Mouse (Mus musculus): ENCODE measurements around the gene Itga7. TPM values are rescaled to one million over a fixed set of nuclear protein-coding genes. Genes with fewer than 3 reads are reported as not detected.

Itga7 gene
- polyA plus RNA-seq, 1 experiment, result 14.6 TPM

- DNase-seq, result peak; percentile 75
- H3K36me3 ChIP-seq (ENCODE audit: control insufficient read depth, insufficient read depth, low read length), result peaks cover 4% of the 10 kb centered on the region; the same call in 1 of the 2 replicates
- TF ChIP-seq POLR2A (IDR thresholded peaks at IDR 0.05; ENCODE audit: low read depth, low read length) (no peak), CTCF (conservative IDR thresholded peaks at IDR 0.05; ENCODE audit: insufficient read depth, insufficient read length, low read depth, low read length) (no peak)
- H3K27me3 ChIP-seq (replicated peaks; ENCODE audit: control insufficient read depth, insufficient read depth, low read length), result no peaks in the 10 kb centered on the region
- no peak overlapping the region for H3K4me3 ChIP-seq (ENCODE audit: insufficient read depth, low read depth, low read length)
- 35% methylated on average over 7 of the region's 7 CpGs for WGBS
- H3K4me1 ChIP-seq (ENCODE audit: control insufficient read depth, insufficient read depth, low read length), result peaks cover 45% of the 10 kb centered on the region
- peak overlapping the region; percentile 32 for H3K27ac ChIP-seq (ENCODE audit: insufficient read depth, low read depth, low read length)
Measured at GRCm38 (mm10) chr10:128918246-128918645, 15.4 kb upstream of the Itga7 start.

GRCm38 (mm10) chr10:128919203-128919631, 14.4 kb upstream of the Itga7 start:
- 25% methylated on average over 6 of the region's 6 CpGs for WGBS
- H3K27me3 ChIP-seq (replicated peaks; ENCODE audit: control insufficient read depth, insufficient read depth, low read length), result no peaks in the 10 kb centered on the region
- H3K36me3 ChIP-seq (ENCODE audit: control insufficient read depth, insufficient read depth, low read length), result no peaks in the 10 kb centered on the region
- H3K4me1 ChIP-seq (ENCODE audit: control insufficient read depth, insufficient read depth, low read length), result peaks cover 44% of the 10 kb centered on the region
- TF ChIP-seq POLR2A (IDR thresholded peaks at IDR 0.05; ENCODE audit: low read depth, low read length) (no peak), CTCF (conservative IDR thresholded peaks at IDR 0.05; ENCODE audit: insufficient read depth, insufficient read length, low read depth, low read length) (no peak)
- no peak overlapping the region for H3K4me3 ChIP-seq (ENCODE audit: insufficient read depth, low read depth, low read length)
- DNase-seq, result peak; percentile 94
- peak overlapping the region; percentile 47 for H3K27ac ChIP-seq (ENCODE audit: insufficient read depth, low read depth, low read length)

- H3K36me3 ChIP-seq (ENCODE audit: control insufficient read depth, insufficient read depth, low read length), result no peaks in the 10 kb centered on the region
- DNase-seq, result no peak
- H3K4me3 ChIP-seq (ENCODE audit: insufficient read depth, low read depth, low read length), result no peak overlapping the region
- H3K27me3 ChIP-seq (replicated peaks; ENCODE audit: control insufficient read depth, insufficient read depth, low read length), result no peaks in the 10 kb centered on the region
- 69% methylated on average over 7 of the region's 7 CpGs for WGBS
- TF ChIP-seq POLR2A (IDR thresholded peaks at IDR 0.05; ENCODE audit: low read depth, low read length) (no peak), CTCF (conservative IDR thresholded peaks at IDR 0.05; ENCODE audit: insufficient read depth, insufficient read length, low read depth, low read length) (no peak)
- H3K4me1 ChIP-seq (ENCODE audit: control insufficient read depth, insufficient read depth, low read length), result peaks cover 45% of the 10 kb centered on the region
- peak overlapping the region; percentile 47 for H3K27ac ChIP-seq (ENCODE audit: insufficient read depth, low read depth, low read length)
Measured at GRCm38 (mm10) chr10:128919966-128920365, 13.7 kb upstream of the Itga7 start.

GRCm38 (mm10) chr10:128920736-128921161, 12.9 kb upstream of the Itga7 start:
- Histone ChIP-seq H3K27ac (ENCODE audit: insufficient read depth, low read depth, low read length) (peak overlapping the region; percentile 75), H3K4me1 (ENCODE audit: control insufficient read depth, insufficient read depth, low read length) (peaks cover 45% of the 10 kb centered on the region), H3K4me3 (ENCODE audit: insufficient read depth, low read depth, low read length) (no peak overlapping the region), H3K27me3 (replicated peaks; ENCODE audit: control insufficient read depth, insufficient read depth, low read length) (no peaks in the 10 kb centered on the region), H3K36me3 (ENCODE audit: control insufficient read depth, insufficient read depth, low read length) (no peaks in the 10 kb centered on the region)
- TF ChIP-seq POLR2A (IDR thresholded peaks at IDR 0.05; ENCODE audit: low read depth, low read length) (no peak), CTCF (conservative IDR thresholded peaks at IDR 0.05; ENCODE audit: insufficient read depth, insufficient read length, low read depth, low read length) (no peak)
- DNase-seq, result peak; percentile 82
- 38% methylated on average over 3 of the region's 3 CpGs for WGBS

- Histone ChIP-seq H3K27ac (ENCODE audit: insufficient read depth, low read depth, low read length) (peak overlapping the region; percentile 75), H3K27me3 (replicated peaks; ENCODE audit: control insufficient read depth, insufficient read depth, low read length) (no peaks in the 10 kb centered on the region), H3K4me3 (ENCODE audit: insufficient read depth, low read depth, low read length) (no peak overlapping the region), H3K4me1 (ENCODE audit: control insufficient read depth, insufficient read depth, low read length) (peaks cover 45% of the 10 kb centered on the region), H3K36me3 (ENCODE audit: control insufficient read depth, insufficient read depth, low read length) (no peaks in the 10 kb centered on the region)
- WGBS, result 15% methylated on average over 1 of the region's 1 CpGs
- TF ChIP-seq CTCF (conservative IDR thresholded peaks at IDR 0.05; ENCODE audit: insufficient read depth, insufficient read length, low read depth, low read length) (no peak), POLR2A (IDR thresholded peaks at IDR 0.05; ENCODE audit: low read depth, low read length) (no peak)
- DNase-seq, result no peak
Measured at GRCm38 (mm10) chr10:128921251-128921650, 12.4 kb upstream of the Itga7 start.

GRCm38 (mm10) chr10:128921883-128922821, 11.5 kb upstream of the Itga7 start:
- 53% methylated on average over 16 of the region's 16 CpGs for WGBS
- DNase-seq, result no peak
- TF ChIP-seq POLR2A (IDR thresholded peaks at IDR 0.05; ENCODE audit: low read depth, low read length), result no peak
- TF ChIP-seq CTCF (conservative IDR thresholded peaks at IDR 0.05; ENCODE audit: insufficient read depth, insufficient read length, low read depth, low read length), result no peak
- peaks cover 45% of the 10 kb centered on the region for H3K4me1 ChIP-seq (ENCODE audit: control insufficient read depth, insufficient read depth, low read length)
- peak overlapping the region; percentile 49 for H3K27ac ChIP-seq (ENCODE audit: insufficient read depth, low read depth, low read length)
- no peaks in the 10 kb centered on the region for H3K36me3 ChIP-seq (ENCODE audit: control insufficient read depth, insufficient read depth, low read length)
- H3K4me3 ChIP-seq (ENCODE audit: insufficient read depth, low read depth, low read length), result peak overlapping the region; percentile 65
- H3K27me3 ChIP-seq (replicated peaks; ENCODE audit: control insufficient read depth, insufficient read depth, low read length), result no peaks in the 10 kb centered on the region

GRCm38 (mm10) chr10:128922822-128923012, 10.9 kb upstream of the Itga7 start, which contains the start of gene Rdh5:
TSS of gene Rdh5 (minus strand) at chr10:128922888.
- TF ChIP-seq POLR2A (IDR thresholded peaks at IDR 0.05; ENCODE audit: low read depth, low read length), result no peak
- TF ChIP-seq CTCF (conservative IDR thresholded peaks at IDR 0.05; ENCODE audit: insufficient read depth, insufficient read length, low read depth, low read length), result no peak
- H3K27ac ChIP-seq (ENCODE audit: insufficient read depth, low read depth, low read length), result peak within 1 kb of the TSS; percentile 98
- no peaks in the 10 kb centered on the region for H3K36me3 ChIP-seq (ENCODE audit: control insufficient read depth, insufficient read depth, low read length)
- peak within 1 kb of the TSS; percentile 65 for H3K4me3 ChIP-seq (ENCODE audit: insufficient read depth, low read depth, low read length)
- no peaks in the 10 kb centered on the region for H3K27me3 ChIP-seq (replicated peaks; ENCODE audit: control insufficient read depth, insufficient read depth, low read length)
- peaks cover 45% of the 10 kb centered on the region for H3K4me1 ChIP-seq (ENCODE audit: control insufficient read depth, insufficient read depth, low read length)
- no peak for DNase-seq
- 18% methylated on average over 1 of the region's 1 CpGs for WGBS

Data from kidney, adult 2 months (tissue).